Mouse (Mus musculus): ENCODE data around the gene Eprs. TPM values are rescaled to one million over a fixed set of nuclear protein-coding genes. Genes with fewer than 3 reads are reported as not detected.

Eprs gene
- polyA plus RNA-seq, 1 experiment from 2014 or later, result 101 TPM

DNA sequence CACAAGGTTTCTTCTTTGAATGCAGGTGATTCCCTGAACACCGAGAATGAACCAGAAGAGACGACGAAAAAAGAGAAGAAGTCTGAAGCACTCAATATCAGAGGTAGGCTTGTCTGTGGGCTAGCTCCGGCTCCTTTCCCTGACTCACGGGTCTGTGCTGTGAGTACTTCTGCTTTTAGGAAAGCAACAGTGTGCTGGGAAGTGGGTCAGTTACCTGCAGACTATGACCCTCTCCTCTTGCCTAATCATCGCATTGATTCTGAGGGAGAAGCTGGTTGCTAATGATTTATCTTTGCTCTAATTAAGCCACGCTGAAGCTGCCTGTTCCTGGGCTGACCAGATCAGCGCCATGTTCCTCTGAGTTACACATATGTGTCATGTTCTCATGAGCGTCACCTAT is 93.5 kb downstream of the Eprs start:
- ATAC-seq (replicated peaks; ENCODE audit: low FRiP score, low read depth), result no peak
- WGBS, result 84% methylated on average over 9 of the region's 9 CpGs

DNA sequence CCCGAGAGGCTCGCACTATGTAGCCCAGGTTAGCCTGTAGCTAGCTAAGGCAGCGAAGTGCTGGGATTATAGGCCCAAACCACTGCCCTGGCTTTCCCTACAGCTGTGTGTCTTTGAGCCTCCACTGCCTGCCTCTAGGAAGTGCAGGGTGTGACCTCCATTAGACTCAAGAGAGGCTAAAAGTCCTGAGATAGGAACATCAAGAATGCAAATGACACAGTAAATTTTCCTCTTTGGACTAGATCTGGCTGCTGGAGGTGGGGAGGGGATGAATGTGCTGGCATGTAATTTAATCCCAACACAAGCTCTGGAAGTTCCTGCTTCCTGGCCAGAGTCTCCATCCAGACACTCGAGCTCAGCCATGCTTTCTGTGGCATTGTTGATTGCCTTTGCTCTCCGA is 97.3 kb downstream of the Eprs start:
- no peaks in the 10 kb centered on the region for H3K36me3 ChIP-seq (ENCODE audit: insufficient read depth, low read length)
- peaks cover 2% of the 10 kb centered on the region; the same call in 1 of the 2 replicates for H3K4me1 ChIP-seq (replicated peaks; ENCODE audit: insufficient read depth, low read length)
- no peak for ATAC-seq (replicated peaks; ENCODE audit: low FRiP score, low read depth)
- no peak overlapping the region for H3K4me2 ChIP-seq (ENCODE audit: low read length)
- DNase-seq (ENCODE audit: low spot score), result no peak
- no peak overlapping the region for H3K4me3 ChIP-seq (replicated peaks; ENCODE audit: low read depth, low read length)
- H3K9me3 ChIP-seq (replicated peaks; ENCODE audit: low read length), result no peaks in the 10 kb centered on the region
- no peak for TF ChIP-seq CTCF (IDR thresholded peaks at IDR 0.05; ENCODE audit: low read depth)
- no peak overlapping the region for H3K27ac ChIP-seq
- H3K27me3 ChIP-seq (ENCODE audit: insufficient read depth, low read length), result peaks cover 17% of the 10 kb centered on the region
- WGBS, result 70% methylated on average over 5 of the region's 5 CpGs
- no peak overlapping the region for H3K9ac ChIP-seq (ENCODE audit: low read depth, low read length)

More for the DNA sequence above, 93.5 kb downstream of the Eprs start:
- peaks cover 8% of the 10 kb centered on the region; the same call in 1 of the 2 replicates for H3K4me1 ChIP-seq (replicated peaks; ENCODE audit: insufficient read depth, low read length)
- H3K9ac ChIP-seq (ENCODE audit: low read depth, low read length), result no peak overlapping the region
- no peak for TF ChIP-seq CTCF (IDR thresholded peaks at IDR 0.05; ENCODE audit: low read depth)
- H3K27me3 ChIP-seq (ENCODE audit: insufficient read depth, low read length), result peaks cover 29% of the 10 kb centered on the region
- no peak overlapping the region for H3K4me2 ChIP-seq (ENCODE audit: low read length)
- H3K27ac ChIP-seq, result no peak overlapping the region
- DNase-seq (ENCODE audit: low spot score), result no peak
- H3K9me3 ChIP-seq (replicated peaks; ENCODE audit: low read length), result no peaks in the 10 kb centered on the region
- H3K36me3 ChIP-seq (ENCODE audit: insufficient read depth, low read length), result no peaks in the 10 kb centered on the region
- H3K4me3 ChIP-seq (replicated peaks; ENCODE audit: low read depth, low read length), result no peak overlapping the region

DNA sequence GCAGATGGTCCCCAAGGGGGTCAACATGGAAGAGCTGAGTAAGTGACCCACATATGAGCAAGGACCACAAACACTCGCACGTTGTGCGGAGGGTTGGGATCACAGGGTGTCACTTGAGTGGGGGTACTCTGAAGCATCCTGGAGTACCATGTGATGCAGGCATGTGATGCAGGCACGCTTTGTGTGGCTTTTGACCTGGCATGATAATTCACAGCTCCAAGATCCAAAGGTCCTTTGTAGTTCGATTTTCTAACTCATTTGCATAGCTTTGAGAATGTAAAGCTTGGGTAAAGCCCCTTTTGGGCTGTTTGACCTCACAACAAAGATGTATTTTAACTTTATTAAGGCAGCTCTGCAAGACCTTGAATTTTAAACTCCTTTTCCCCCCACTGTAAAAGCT is 100.0 kb downstream of the Eprs start:
- no peak overlapping the region for H3K4me2 ChIP-seq (ENCODE audit: low read length)
- 73% methylated on average over 5 of the region's 5 CpGs for WGBS
- no peaks in the 10 kb centered on the region for H3K4me1 ChIP-seq (replicated peaks; ENCODE audit: insufficient read depth, low read length)
- TF ChIP-seq CTCF (IDR thresholded peaks at IDR 0.05; ENCODE audit: low read depth), result no peak
- H3K4me3 ChIP-seq (replicated peaks; ENCODE audit: low read depth, low read length), result no peak overlapping the region
- no peak overlapping the region for H3K9ac ChIP-seq (ENCODE audit: low read depth, low read length)
- no peak overlapping the region for H3K27ac ChIP-seq
- ATAC-seq (replicated peaks; ENCODE audit: low FRiP score, low read depth) (no peak), DNase-seq (ENCODE audit: low spot score) (no peak)
- H3K9me3 ChIP-seq (replicated peaks; ENCODE audit: low read length), result no peaks in the 10 kb centered on the region
- no peaks in the 10 kb centered on the region for H3K27me3 ChIP-seq (ENCODE audit: insufficient read depth, low read length)
- no peaks in the 10 kb centered on the region for H3K36me3 ChIP-seq (ENCODE audit: insufficient read depth, low read length)

DNA sequence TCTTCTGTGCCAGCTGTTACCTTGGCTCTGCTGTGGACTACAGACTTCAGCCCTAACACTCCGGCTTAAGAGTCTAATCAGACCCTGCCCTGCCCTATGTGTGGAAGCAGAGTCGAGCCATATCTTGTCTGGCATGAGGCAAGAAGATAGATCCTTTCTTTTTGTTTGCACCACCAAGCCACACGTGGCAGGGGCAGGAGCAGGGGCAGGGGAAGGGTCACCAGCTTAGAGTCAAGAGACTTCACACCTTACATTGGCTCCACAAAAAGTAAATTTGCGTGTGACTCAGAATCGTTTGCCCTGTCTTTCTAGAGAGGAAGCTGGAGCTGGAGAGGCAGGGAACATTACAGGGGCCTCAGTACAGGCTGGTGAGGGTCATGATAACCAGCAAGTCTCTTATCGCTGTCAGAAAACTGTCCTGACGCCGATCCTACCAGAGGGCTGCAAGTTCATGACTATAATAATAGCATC is 106.7 kb downstream of the Eprs start:
- Histone ChIP-seq H3K4me1 (replicated peaks; ENCODE audit: insufficient read depth, low read length) (no peaks in the 10 kb centered on the region), H3K9me3 (replicated peaks; ENCODE audit: low read length) (no peaks in the 10 kb centered on the region), H3K27me3 (ENCODE audit: insufficient read depth, low read length) (no peaks in the 10 kb centered on the region), H3K9ac (ENCODE audit: low read depth, low read length) (no peak overlapping the region), H3K36me3 (ENCODE audit: insufficient read depth, low read length) (no peaks in the 10 kb centered on the region), H3K27ac (no peak overlapping the region), H3K4me3 (replicated peaks; ENCODE audit: low read depth, low read length) (no peak overlapping the region), H3K4me2 (ENCODE audit: low read length) (no peak overlapping the region)
- ATAC-seq (replicated peaks; ENCODE audit: low FRiP score, low read depth), result no peak
- TF ChIP-seq CTCF (IDR thresholded peaks at IDR 0.05; ENCODE audit: low read depth), result no peak
- no peak for DNase-seq (ENCODE audit: low spot score)
- WGBS, result 75% methylated on average over 8 of the region's 8 CpGs

DNA sequence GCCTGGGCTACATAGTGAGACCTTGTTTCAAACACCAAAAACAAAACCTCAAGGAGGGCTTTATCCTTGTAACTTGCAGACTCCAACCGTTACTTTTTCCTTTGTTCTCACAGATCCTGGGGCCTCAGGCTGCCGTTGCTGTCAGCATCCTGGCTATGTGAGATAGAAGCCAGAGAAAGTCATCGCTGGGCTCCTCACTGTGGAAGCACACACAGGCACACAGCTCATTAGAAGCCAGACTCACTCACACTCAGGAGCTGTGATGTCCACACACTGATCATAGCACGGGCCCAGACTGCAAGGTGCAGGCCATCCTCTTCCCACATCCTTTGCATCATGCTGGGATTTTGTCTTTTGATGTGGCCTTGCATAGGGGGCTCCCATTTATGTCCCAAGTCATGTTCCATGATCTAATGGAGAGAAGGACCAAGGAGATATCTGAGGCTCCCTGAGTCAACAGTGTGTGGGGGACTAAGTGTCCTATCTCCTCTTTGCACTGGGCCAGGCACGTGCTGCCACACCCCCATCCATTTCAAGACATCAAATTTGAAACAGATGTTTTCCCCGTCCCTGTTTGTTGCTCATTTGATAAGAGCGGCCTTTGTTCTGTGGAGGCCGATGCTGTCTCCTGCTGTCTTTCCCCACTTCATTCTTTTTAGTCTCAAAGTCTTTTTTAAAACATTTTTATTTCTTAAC is 109.3 kb downstream of the Eprs start:
- H3K4me3 ChIP-seq (replicated peaks; ENCODE audit: low read depth, low read length), result no peak overlapping the region
- DNase-seq (ENCODE audit: low spot score) (no peak), ATAC-seq (replicated peaks; ENCODE audit: low FRiP score, low read depth) (no peak)
- no peaks in the 10 kb centered on the region for H3K9me3 ChIP-seq (replicated peaks; ENCODE audit: low read length)
- no peaks in the 10 kb centered on the region for H3K27me3 ChIP-seq (ENCODE audit: insufficient read depth, low read length)
- no peak overlapping the region for H3K4me2 ChIP-seq (ENCODE audit: low read length)
- no peaks in the 10 kb centered on the region for H3K4me1 ChIP-seq (replicated peaks; ENCODE audit: insufficient read depth, low read length)
- 70% methylated on average over 8 of the region's 8 CpGs for WGBS
- H3K9ac ChIP-seq (ENCODE audit: low read depth, low read length), result no peak overlapping the region
- H3K27ac ChIP-seq, result no peak overlapping the region
- no peaks in the 10 kb centered on the region for H3K36me3 ChIP-seq (ENCODE audit: insufficient read depth, low read length)
- TF ChIP-seq CTCF (IDR thresholded peaks at IDR 0.05; ENCODE audit: low read depth), result no peak

DNA sequence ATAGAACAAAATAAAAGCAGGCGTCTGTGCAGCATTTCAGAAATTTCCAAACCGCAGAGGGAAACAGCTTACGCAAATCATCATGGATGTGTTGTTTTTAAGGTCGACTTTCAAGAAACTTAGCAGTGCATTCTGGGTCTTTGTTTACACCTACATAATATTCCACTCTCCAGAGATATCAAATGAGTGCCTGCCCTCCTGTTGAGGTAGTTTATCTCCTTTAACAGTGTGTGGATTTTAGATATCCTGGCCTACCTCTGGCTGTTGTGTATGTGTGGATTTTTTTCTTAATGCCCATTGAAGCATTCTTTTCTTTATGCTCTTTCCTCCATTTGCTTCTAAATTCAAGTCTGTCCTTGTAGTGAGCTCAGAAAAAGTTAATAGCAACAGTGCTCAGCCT is 109.9 kb downstream of the Eprs start:
- DNase-seq (ENCODE audit: low spot score), result no peak
- H3K27ac ChIP-seq, result no peak overlapping the region
- H3K36me3 ChIP-seq (ENCODE audit: insufficient read depth, low read length), result no peaks in the 10 kb centered on the region
- H3K9ac ChIP-seq (ENCODE audit: low read depth, low read length), result no peak overlapping the region
- TF ChIP-seq CTCF (IDR thresholded peaks at IDR 0.05; ENCODE audit: low read depth), result no peak
- H3K4me3 ChIP-seq (replicated peaks; ENCODE audit: low read depth, low read length), result no peak overlapping the region
- ATAC-seq (replicated peaks; ENCODE audit: low FRiP score, low read depth), result no peak
- no peaks in the 10 kb centered on the region for H3K9me3 ChIP-seq (replicated peaks; ENCODE audit: low read length)
- 87% methylated on average over 4 of the region's 4 CpGs for whole genome bisulfite sequencing
- no peaks in the 10 kb centered on the region for H3K27me3 ChIP-seq (ENCODE audit: insufficient read depth, low read length)
- no peaks in the 10 kb centered on the region for H3K4me1 ChIP-seq (replicated peaks; ENCODE audit: insufficient read depth, low read length)
- no peak overlapping the region for H3K4me2 ChIP-seq (ENCODE audit: low read length)

DNA sequence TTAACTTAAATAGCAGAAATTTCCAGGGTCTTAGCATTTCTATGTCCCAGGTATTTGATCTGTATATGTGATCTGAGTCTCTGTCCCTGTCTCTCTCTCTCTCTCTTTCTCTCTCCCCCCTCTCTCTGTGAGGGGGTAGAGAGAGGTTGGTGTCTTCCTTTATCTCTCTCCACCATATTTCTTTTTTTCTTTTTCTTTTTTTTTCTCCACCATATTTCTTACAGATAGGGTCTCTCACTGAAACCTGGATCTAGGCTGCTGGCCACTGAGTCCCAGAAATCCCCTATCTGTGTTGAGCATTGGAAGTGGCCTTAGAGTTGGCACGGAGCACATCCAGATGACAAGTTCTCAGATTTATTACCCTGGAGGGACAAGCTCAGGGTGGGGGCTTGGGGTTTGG is 110.6 kb downstream of the Eprs start:
- H3K36me3 ChIP-seq (ENCODE audit: insufficient read depth, low read length), result no peaks in the 10 kb centered on the region
- H3K4me1 ChIP-seq (replicated peaks; ENCODE audit: insufficient read depth, low read length), result no peaks in the 10 kb centered on the region
- ATAC-seq (replicated peaks; ENCODE audit: low FRiP score, low read depth) (no peak), DNase-seq (ENCODE audit: low spot score) (no peak)
- H3K9ac ChIP-seq (ENCODE audit: low read depth, low read length), result no peak overlapping the region
- WGBS, result 69% methylated on average over 1 of the region's 1 CpGs
- H3K9me3 ChIP-seq (replicated peaks; ENCODE audit: low read length), result no peaks in the 10 kb centered on the region
- no peak overlapping the region for H3K4me3 ChIP-seq (replicated peaks; ENCODE audit: low read depth, low read length)
- H3K4me2 ChIP-seq (ENCODE audit: low read length), result no peak overlapping the region
- H3K27ac ChIP-seq, result no peak overlapping the region
- no peak for TF ChIP-seq CTCF (IDR thresholded peaks at IDR 0.05; ENCODE audit: low read depth)
- H3K27me3 ChIP-seq (ENCODE audit: insufficient read depth, low read length), result no peaks in the 10 kb centered on the region

MicroRNA genes within 50 kb of the gene (microRNA counts, 519-probe panel; counts per million panel counts)
- microRNA mmu-miR-194, result 5,409 counts per million, percentile 87 among the panel's probes with 10 or more counts

Small RNAs within 50 kb of the gene (microRNA-seq; reads per million reads assigned to microRNA genes)
- 5.0 reads per million, percentile 15 among the genes with 10 or more reads in this experiment for gene Mir194-1
- gene Mir215, result 13.0 reads per million, percentile 26 among the genes with 10 or more reads in this experiment

Other genes with a start within 250 kb of the Eprs start
- 15.0 and 16.7 TPM in 2 replicates for gene Rab3gap2, start 158.9 kb upstream of the Eprs start, polyA plus RNA-seq (2015; fragmentation: Nextera tagmentation; extraction: Ambion mirVana)
- 31.4 and 33.6 TPM in 2 replicates for gene Iars2, start 33.6 kb upstream of the Eprs start, polyA plus RNA-seq (2015; fragmentation: Nextera tagmentation; extraction: Ambion mirVana)
- 108 and 130 TPM in 2 replicates for gene Bpnt1, start 30.9 kb upstream of the Eprs start, polyA plus RNA-seq (2015; fragmentation: Nextera tagmentation; extraction: Ambion mirVana)
- gene Slc30a10, start 91.8 kb downstream of the Eprs start, polyA plus RNA-seq (2015; fragmentation: Nextera tagmentation; extraction: Ambion mirVana), result 0.08 and 0.11 TPM in 2 replicates